Mouse (Mus musculus): ENCODE results near the gene Zfp821.

The Zfp821 gene

GRCm38 (mm10) chr8:109705320-109706075 is at the start of gene Zfp821:
Zfp821 (plus strand) TSS chr8:109705546.
- CTCF ChIA-PET: interaction anchor here (0.8 to 1.6 kb wide), 2 partner anchors 11 kb away, joined by 3 to 5 read pairs; no protein-coding TSS in a partner anchor

GRCm38 (mm10) chr8:109656860-109657259 is 48.5 kb upstream of the Zfp821 start:
- CTCF ChIA-PET: no interaction called here

- CTCF ChIA-PET: no interaction called here
These were observed 43.0 kb upstream of the Zfp821 start for GRCm38 (mm10) chr8:109662328-109662727.

GRCm38 (mm10) chr8:109666616-109667015 is 38.7 kb upstream of the Zfp821 start:
- CTCF ChIA-PET: no interaction called here

- CTCF ChIA-PET: no interaction called here
These were observed 32.7 kb upstream of the Zfp821 start for GRCm38 (mm10) chr8:109672656-109673055.

GRCm38 (mm10) chr8:109673596-109673995 is 31.8 kb upstream of the Zfp821 start:
- CTCF ChIA-PET: no interaction called here

- CTCF ChIA-PET: no interaction called here
These were observed 29.3 kb upstream of the Zfp821 start for GRCm38 (mm10) chr8:109675896-109676643.

GRCm38 (mm10) chr8:109681535-109681934 is 23.8 kb upstream of the Zfp821 start:
- CTCF ChIA-PET: interaction anchor here (0.7 kb wide), 1 partner anchor 357 kb away, joined by 5 read pairs; no protein-coding TSS in a partner anchor

- CTCF ChIA-PET: no interaction called here
These were observed 23.2 kb upstream of the Zfp821 start for GRCm38 (mm10) chr8:109682120-109682519.

GRCm38 (mm10) chr8:109687248-109687647 is 18.1 kb upstream of the Zfp821 start:
- CTCF ChIA-PET: interaction anchor here (0.6 kb wide), 1 partner anchor 48 kb away, joined by 20 read pairs; no protein-coding TSS in a partner anchor

GRCm38 (mm10) chr8:109691769-109692168 is 13.6 kb upstream of the Zfp821 start:
- CTCF ChIA-PET: no interaction called here

- CTCF ChIA-PET: no interaction called here
These were observed 12.8 kb upstream of the Zfp821 start for GRCm38 (mm10) chr8:109692443-109693145.

GRCm38 (mm10) chr8:109693146-109693900 is 12.0 kb upstream of the Zfp821 start, which contains the start of gene Ist1:
Ist1 (minus strand) TSS chr8:109693260.
- CTCF ChIA-PET: interaction anchor here (1.3 kb wide), 1 partner anchor 12 kb away, joined by 3 read pairs; the partner anchor contains the start of gene Zfp821

- CTCF ChIA-PET: interaction anchor here (1.0 to 1.3 kb wide), 2 partner anchors 11 to 12 kb away, joined by 3 to 5 read pairs; partner anchors contain the start of gene Zfp821
These were observed 11.2 kb upstream of the Zfp821 start for GRCm38 (mm10) chr8:109694154-109694553.

- CTCF ChIA-PET: no interaction called here
These were observed 7.6 kb upstream of the Zfp821 start for GRCm38 (mm10) chr8:109697754-109698153.

- CTCF ChIA-PET: no interaction called here
These were observed 6.9 kb upstream of the Zfp821 start for GRCm38 (mm10) chr8:109698477-109698876.

GRCm38 (mm10) chr8:109704565-109705319 is 604 bp upstream of the Zfp821 start:
- CTCF ChIA-PET: interaction anchor here (0.8 kb wide), 1 partner anchor 10 kb away, joined by 3 read pairs; no protein-coding TSS in a partner anchor

- CTCF ChIA-PET: interaction anchor here (1.6 kb wide), 1 partner anchor 12 kb away, joined by 5 read pairs; no protein-coding TSS in a partner anchor
These were observed 929 bp downstream of the Zfp821 start for GRCm38 (mm10) chr8:109706076-109706873.

- CTCF ChIA-PET: interaction anchor here (1.1 to 1.6 kb wide), 2 partner anchors 13 to 30 kb away, joined by 5 to 6 read pairs; no protein-coding TSS in a partner anchor
These were observed 1.5 kb downstream of the Zfp821 start for GRCm38 (mm10) chr8:109706874-109707237.

Data from spleen, embryonic (tissue).